Mouse (Mus musculus) T-helper 1 cell (primary cell): ENCODE measurements at regions not wholly inside any gene's neighbourhood (a gene's known extent, or its start where the extent isn't known, plus 50 kb on each side); places are given as distances from the start of the nearest gene placed in this dataset.

Experiments used
- in situ Hi-C: fragments of 300-600 bp; cut with MboI, MseI; formaldehyde crosslinking; loops from one replicate; pipeline ENCODE4 v1.15.1; 2025; ENCODE audit warnings: high pct_unique_total_duplicates

DNA sequence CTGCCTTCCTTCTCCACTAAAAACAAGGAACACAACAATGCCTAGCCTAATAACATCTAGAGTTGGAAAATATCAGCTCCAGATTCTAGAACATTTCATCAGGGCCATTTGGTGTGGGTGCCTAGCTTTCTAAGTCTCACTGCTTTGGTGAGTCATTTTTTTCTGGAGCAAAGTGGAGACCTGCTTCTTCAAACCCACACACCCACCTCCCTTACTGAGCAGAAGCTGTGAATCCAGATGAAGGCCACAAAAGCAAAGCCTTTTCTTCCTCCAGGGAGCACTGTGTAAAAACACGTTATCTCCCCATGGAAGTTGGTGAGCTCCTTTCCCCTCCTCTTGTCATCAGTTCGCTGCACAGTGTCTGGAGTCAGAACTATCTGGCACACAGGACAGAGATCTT, 294.1 kb downstream of the Mex3b start:
- in situ Hi-C loops: no loop called here

DNA sequence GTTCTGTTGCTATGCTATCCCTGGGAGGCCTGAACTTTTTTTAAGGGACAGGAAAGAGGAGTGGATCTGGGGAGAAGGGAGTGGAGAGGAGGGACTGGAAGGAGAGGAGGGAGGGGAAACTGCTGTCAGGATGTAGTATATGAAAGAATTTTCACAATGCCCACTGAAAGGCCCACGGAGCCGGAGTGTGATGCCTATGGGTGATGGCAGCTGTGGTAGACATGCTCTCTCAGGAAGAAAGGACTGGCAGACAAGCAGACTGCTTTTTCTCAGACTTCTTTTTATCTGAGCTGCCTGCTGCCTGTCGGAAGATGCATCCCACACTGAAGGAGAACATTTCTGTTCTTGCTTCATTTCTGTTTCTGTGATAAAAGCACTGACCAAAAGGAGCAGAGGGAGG, 295.7 kb downstream of the Mex3b start:
- in situ Hi-C loops: no loop called here

DNA sequence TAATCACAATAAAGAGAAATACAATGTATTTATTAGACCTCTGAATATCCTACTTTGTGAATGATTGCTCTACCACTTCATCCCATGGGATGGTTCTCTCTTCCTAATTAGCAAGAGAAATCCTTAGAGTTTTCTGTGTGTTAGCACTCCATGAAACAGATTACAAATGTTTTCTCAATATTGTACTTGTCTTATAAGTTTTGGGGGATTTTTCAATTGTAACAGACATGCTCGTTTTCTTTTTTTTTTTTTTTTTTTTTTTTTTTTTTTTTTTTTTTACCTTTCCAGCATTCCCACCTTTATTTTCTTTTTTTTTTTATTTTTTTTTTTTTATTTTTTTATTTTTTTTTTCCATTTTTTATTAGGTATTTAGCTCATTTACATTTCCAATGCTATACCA, 312.3 kb downstream of the Mex3b start:
- in situ Hi-C loops: no loop called here

DNA sequence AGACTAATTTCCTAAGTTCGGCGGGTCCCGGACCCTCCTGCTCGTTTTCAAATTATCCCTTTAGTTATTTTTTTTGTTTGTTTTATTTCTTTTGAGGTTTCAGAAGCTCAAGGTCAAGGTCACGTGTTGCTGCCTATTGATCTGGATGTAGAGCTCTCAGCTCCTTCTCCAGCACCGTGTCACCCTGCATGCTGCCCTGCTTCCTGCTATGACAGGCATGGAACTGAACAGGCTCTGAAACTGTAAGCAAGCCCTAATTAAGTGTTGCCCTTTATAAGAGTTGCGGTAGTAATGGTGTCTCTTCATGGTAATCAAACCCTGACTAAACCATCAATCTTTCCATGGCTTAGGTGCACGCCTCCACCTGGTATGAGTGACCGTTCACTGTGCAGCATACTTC, 319.2 kb downstream of the Mex3b start:
- in situ Hi-C loops: no loop called here

DNA sequence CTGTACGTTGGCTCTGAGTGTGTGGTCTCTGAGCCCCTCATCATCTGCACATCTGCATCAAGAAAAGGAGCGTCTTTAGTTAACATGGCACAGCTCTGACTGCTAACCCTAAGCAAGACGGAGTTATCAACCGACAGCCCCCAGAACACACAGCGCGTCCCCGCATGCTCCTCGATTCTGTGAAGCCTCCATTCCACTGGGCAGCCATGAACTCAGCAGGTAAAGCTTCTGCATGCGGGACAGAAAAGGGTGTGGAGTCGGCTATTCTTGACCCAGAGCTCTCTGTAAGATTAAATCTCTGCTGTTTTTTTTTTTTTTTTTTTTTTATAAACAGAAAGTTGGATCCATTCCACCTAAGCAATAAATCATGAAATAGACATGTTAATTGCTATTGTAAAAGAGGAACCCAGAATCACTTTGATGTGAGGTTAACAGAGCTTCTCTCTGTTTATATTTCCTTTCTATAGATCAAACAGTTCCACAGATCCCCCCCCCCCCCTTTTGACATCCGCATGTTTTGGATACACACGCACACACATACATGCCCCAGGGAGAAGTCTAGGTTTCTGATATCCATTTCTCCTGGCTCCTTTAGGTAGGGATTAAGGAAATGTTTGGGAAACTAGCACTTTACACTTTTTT, 328.9 kb downstream of the Mex3b start:
- in situ Hi-C loops: no loop called here

DNA sequence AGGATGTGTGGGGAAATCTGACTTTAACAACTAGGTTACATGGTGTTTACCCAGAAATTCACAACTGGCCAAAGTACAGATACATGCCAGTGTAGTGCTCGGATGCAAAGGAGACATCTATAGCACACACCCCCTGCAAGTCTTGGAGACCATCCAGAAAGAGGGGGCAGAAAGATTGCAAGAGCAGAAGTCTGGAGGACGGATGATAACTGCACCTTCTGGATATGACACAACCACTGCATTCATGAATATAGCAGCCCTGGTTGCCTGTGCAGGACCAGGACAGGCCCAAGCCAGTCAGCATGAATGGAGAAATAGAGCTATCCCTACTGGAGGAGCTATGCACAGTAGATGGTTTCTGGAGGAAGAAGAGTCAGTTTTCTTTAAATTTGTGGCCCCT, 330.4 kb downstream of the Mex3b start:
- in situ Hi-C loops: no loop called here

DNA sequence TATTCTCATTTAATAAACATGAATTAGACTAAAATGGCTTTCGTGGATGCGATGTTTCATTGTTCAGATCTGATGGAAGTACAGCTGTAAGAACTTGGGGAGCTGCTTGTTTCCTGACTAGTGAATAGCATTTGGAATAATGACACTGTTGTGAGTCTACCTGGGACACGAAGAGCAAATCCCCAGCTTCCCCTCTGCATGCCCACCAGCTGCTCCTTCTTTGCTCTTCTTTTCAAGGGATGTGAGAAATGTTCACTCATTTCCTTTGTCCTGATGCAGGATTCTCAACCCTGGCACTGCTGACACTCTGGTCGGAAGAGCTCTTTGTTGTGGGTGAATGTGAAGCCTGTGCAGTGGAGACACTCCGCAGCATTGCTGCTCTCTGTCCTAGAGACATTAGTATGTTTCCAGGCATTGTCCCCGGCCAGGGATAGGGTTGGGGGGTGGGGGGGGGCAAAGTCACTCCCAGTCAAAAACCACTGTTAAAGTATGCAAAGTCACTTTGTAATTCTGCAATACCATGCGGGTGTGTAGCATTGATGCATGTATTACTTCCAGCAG, 334.1 kb downstream of the Mex3b start:
- in situ Hi-C loops: loop anchor here (10.0 kb wide), 1 partner anchor 1146 kb away; no protein-coding TSS in a partner anchor

DNA sequence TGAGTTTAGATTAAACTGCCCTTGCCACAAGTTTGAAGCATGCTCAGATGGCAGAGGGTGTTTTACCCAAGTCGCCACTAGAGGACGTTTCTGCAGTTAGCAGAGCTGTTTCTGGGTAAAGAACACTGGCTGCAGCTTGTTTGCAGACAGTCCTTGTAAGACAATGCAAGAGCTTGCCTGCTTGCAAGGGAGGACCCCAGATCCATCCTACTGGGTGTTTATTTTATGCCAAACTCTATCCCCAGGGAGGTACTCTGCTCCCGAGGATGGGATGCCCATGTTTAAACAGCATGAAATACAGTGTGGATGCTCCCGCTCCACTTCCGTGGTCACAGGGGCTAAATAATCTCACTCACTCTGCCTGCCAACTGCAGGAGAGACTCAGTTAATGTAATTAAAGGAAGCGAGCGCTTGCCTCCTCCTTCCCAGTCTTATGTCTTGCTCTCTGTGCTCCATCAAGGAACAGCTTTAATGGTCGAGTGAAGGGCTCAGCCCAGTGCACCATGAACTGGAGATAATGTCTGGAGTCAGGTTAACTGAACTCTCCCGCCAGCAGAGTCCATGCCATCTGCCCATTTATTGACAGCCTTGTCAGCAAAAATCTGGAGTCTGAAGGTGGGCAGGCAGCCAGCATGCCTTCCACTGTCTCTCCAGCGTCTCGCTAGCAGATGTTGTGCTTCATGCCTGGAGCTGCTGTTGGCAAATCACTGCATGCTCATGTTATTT, 334.8 kb downstream of the Mex3b start:
- in situ Hi-C loops: loop anchor here (10.0 kb wide), 1 partner anchor 1147 kb away; no protein-coding TSS in a partner anchor

DNA sequence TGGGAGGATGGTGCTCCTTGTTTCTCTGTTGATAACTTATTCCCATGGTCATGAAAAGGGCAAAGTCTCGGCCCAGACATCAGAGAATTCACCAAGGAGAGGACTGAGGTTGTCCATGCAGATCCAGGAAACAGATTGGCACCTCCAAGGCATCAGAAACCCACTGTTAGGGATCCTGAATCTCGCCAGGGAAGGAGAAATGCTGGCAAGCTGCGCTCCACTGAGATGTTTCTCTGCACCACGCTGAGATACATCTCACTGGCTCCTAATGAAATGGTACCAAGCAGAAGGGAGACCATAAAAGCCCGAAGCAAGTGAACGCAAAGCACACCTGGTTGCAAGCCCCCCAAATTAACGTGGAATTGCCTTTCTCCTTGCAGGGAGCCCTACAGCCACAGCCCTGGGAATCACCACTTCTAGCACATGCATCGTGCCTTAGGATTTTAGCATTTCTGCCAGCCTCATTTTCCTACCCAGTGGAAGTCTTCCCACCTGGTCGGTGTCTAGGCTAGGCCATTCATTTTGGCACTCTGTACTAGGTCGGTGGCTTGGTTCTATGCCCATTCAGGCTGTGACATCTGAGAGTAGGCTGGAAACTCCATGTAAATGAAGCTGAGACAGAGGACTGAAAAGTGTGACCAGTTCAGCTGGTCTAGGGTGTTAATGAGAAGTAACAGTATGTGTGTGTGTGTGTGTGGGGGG, 336.3 kb downstream of the Mex3b start:
- in situ Hi-C loops: loop anchor here (10.0 kb wide), 1 partner anchor 1149 kb away; no protein-coding TSS in a partner anchor

DNA sequence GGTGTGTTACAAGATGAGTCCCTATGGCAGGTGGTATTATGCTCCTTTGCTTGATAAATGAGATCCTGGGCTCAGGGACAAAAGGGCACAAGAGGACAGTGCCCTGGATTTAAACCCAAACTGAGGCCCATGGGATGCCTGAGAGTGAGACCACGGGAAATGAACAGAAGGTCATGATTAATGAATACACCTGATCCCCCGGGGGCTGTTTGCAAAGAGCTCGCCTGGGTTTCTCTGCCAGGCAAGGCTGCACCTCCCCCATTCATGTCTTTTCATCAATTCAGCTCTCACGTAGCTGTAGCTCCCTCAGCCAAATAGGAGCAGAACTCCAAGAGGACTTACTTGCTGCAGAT, 336.9 kb downstream of the Mex3b start:
- in situ Hi-C loops: loop anchor here (10.0 kb wide), 1 partner anchor 1149 kb away; no protein-coding TSS in a partner anchor

DNA sequence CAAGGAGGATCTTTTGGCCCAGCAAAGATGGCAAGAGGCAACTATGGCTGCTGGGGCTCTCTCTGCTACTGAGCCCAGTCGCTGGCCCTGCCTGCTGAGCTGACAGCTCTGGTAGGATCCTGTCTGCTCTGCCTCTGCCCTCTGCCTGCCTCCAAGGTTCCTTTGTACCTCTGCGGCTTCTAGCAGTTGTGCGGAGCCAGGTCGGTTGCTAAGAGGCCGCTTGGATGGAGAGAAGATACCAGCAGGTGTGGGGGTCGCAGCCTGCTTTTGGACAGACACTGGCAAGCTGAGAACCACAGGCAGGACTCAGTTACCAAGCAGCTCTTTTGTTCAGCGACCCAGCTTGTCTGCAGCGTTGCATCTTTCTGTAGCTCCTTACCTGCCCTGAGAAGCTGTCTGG, 337.6 kb downstream of the Mex3b start:
- in situ Hi-C loops: loop anchor here (10.0 kb wide), 1 partner anchor 1150 kb away; no protein-coding TSS in a partner anchor

DNA sequence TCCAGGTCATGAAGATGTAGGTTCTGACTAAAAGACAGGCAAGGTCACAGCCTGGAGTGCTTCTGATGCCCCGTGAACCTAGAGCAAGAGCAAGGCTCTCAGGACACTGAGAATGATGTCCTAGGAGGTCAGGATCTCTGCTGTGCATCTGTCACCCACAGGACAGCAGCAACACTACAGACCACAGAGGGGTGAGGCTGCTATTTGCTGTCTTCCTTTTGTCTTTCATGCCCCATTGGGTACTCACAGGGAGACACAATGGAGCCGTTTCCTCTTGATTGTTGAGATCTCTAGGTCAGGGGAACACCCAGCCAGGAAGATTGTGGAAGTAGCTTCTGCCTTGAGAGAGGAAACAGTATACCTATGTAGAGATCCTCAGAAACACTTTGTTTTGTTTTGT, 339.9 kb downstream of the Mex3b start:
- in situ Hi-C loops: loop anchor here (10.0 kb wide), 1 partner anchor 1152 kb away; no protein-coding TSS in a partner anchor

DNA sequence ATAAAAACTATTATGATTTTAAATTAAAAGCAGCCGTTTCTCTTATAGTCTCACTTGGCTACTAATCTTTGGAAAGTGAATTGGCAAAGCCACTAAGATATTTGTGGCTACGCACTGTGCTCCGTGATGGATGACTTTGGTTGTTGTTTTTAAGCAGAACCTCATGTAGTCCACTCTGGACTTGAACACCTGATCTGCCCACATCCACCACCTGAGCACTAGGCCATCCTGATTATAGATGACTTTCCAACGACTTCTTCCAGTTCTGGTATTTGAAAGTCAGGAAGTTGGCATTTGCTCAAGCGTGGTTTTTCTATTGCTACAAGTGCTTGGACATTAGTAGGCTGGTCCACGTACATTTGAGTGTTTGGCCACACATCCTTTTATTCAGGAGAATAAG, 344.5 kb downstream of the Mex3b start:
- in situ Hi-C loops: no loop called here

DNA sequence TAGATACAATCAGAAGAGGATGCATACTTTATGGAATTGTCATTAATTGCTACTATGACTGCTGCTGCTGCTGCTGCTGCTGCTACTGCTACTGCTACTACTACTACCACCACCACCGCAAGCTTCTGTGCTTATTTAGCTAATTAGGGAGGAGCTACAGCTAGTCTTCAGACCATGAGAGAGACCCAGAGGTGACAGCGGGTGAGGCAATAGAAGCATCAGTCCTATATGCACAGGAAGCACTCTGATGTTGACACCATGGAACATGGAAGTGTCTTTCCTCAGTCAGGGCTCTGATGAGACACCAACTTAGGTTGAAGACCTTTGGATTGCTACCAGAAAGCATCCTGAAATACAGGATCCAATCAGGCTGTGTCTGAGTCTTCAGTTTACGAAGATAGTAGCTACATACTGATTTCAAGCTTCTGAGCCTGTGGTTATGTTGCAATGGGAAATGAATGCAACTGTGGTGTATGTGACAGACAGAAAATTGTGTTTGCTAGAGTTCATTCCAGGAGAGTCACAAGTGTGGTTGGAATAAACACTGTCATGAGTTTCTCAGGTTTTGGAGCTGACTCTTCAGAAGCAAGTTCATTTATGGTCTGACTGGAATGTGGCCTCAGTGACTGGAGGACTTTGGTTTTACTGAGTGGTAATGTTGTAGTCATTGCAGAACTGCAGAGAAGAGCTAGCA, 355.0 kb downstream of the Mex3b start:
- in situ Hi-C loops: loop anchor here (10.0 kb wide), 1 partner anchor 1093 kb away; no protein-coding TSS in a partner anchor

DNA sequence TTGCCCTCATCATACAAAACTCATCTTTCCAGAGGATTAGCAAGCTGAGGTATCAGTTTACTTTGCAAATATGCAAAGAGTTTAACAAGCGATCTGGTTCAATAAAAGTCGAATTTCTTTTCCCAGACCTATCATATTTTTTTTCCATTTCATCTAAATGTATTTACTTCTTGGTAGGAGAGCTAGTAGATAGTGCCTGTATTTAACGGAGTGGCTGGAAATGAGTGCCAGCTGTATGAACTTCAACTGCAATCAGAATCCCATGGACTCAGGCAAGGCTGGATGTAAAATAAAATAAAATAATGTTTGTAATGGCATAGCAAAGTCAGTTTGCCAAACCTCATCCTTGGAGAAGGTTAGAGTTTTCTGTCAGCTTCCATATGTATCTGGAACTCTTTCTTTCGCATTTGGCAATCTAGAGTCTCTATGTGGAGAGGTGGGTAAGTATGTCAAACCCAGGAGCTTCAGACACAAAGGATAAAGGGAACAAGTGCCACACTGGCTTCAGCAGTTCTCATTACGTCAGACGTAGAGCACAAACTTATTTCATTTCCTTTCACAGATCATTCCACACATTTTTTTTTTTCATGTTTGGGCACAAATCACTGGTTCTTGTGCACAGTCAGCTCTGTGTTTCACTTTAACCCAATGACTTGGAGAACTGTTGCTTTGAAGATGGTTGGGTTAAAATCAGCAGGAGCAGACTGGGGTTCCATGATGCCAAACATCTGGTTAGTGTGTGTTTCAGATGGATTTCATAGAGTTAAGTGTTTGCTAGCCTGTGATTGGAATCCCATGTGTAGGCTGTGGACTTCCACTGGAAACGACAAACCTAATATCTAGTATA, 357.2 kb upstream of the Tmc3 start:
- in situ Hi-C loops: loop anchor here (10.0 kb wide), 1 partner anchor 1087 kb away; no protein-coding TSS in a partner anchor

DNA sequence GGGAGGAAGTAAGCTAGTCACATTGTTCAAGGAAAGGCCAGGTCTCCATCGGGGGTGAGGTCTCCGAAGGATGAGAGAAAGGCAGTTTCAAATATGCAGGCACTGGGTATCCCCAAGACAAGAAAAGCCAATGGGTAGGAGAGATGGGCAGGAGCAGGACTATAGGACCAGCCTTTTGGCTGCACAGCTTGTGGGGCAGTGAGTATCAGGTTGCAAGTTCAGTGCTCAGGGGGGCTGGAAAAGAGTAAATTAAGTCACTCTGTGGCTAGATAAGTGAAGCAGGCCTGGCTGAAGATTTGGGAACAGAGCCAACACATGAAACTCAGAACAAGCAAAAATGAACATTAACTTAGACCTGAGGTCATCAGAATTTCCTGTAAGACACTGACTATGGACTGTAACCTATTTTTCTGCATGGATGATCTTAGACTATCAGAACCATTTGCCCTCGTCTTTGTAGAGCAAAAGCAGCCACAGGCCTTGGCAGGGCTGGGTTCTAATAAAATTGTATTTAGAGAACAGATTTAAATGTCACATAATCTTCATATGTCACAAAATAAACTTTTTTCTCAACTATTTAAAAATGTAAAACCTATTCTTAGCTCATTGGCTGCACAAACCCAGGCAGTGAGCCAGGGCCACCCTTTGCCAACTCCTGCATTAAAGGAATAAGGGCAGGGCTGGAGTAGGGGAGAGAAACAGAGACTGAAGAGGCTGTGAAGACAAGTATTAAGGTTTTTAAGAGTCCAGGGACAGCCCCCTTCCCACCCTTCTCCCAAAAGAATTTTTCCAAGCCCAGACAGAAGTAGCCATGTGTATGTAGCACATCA, 354.0 kb upstream of the Tmc3 start:
- in situ Hi-C loops: no loop called here

DNA sequence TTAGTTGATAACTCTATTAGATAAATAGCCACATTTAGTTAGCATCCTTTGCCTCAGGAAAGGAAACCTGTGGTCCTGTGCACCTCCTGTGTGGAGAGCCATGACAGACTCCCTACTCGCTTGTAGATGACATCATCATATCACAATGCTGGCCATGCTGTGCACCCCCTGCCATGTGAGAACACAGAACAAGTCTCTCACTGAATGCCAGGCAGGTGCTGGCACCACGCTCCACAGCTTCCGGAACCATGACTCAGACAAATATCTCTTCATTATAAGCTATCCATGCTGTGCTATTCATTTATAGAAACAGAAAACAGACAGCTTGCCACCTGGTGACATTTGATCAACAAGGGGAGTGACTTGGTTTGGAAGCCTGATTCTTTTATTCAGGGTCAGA, 349.1 kb upstream of the Tmc3 start:
- in situ Hi-C loops: no loop called here

DNA sequence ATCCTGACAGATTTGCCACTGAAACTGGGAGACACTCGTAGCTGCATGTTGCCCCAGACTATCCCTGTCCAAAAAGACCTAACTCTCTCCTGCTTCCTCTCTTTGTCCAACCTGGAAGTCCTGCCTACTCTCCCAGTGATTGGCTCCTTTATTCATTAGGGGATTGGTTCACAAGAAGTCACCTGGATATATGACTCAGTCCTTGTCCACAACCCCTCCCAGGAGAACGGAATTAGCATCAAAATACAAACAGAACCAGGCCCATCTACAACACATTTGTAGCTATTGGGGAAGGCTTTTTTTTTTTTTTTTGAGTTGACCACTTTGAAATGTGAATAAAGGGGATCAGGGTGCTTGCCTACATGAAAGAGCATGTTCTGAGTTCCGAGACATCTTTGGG, 347.4 kb upstream of the Tmc3 start:
- in situ Hi-C loops: no loop called here

DNA sequence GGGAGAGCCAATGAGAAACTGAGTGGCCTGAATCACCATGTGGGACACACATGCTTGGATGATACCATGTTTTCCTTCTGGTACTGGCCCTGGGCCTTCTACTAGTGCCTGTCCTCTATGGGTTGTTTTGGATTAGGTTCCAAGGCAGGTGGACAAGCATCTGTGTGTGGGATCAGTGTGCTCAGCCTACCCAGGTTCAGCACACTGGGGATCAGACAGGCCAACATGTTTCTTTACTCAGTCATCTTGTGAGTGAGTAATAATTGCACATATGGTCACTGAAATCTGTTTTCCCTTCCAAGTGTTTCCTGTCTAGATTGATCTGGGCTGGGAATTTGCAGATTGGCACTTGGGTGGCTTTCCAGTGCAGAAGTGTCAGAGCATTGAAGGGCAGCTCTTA, 346.6 kb upstream of the Tmc3 start:
- in situ Hi-C loops: no loop called here

DNA sequence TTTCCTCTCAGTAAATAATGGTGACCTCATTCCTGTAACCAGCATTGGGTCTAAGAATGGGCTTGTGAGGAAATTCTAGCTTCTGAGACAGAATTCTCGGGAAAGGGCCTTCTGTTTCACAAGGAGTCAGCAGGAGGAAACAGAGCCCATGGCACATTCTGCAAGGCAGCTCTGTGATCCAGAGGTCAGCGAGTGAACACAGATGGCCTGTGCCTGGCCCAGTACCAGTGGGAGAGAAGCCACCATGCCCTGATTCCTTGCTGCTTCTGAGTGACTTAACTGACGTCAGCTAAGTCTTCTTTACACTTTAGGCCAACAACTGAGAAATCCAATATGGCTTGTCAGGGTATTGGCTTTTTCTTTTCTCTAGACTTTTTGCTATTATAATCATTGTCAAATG, 342.5 kb upstream of the Tmc3 start:
- in situ Hi-C loops: no loop called here
